Mouse (Mus musculus) ES-Bruce4 (cell line): ENCODE data around the gene Pla2g4a.

ENCODE experiments used
- CTCF ChIP-seq: IDR thresholded peaks from one replicate; pipeline ENCODE4 v1.8.1; 2011; ENCODE audit warnings: low read depth, low read length
- POLR2A ChIP-seq: IDR thresholded peaks from one replicate; pipeline ENCODE4 v1.8.1; 2011; ENCODE audit warnings: low read length; ENCODE audit not compliant: insufficient read depth

DNA sequence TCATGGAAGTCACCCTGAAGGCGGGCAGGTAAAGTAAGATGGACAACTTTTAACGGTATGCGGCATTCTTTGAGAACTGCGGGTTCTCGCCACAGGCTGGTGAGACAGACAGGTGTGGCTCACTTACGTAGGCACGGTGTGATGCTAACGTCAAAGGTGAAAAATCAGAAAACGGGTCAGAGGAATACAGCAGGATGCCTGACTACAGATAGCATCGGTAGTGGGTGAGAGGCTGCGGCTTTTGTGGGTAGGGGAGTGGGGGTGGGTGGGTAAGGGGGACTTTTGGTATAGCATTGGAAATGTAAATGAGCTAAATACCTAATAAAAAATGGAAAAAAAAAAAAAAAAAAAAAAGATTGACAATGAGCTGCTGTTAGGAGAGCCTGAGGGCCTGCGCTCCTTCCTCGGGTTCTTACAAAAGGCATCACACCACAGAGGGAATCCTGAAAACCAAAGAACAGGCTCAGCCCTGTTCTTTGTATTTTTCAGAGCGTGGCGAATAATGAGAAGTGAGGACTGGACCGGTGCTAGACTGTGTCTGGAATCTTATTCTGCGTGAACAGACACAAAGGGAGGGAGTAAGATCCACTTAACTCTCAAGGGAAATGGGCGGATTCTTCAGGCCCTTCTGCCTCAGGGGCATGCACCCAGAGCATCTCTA is 49.0 kb upstream of the Pla2g4a start:
- no peak for TF ChIP-seq CTCF
- TF ChIP-seq POLR2A = no peak
